Mouse (Mus musculus): ENCODE data around the gene Nrxn1. TPM values are rescaled to one million over a fixed set of nuclear protein-coding genes. Genes with fewer than 3 reads are reported as not detected.

The Nrxn1 gene
- total and polyA plus RNA-seq, 3 experiments: not detected

GRCm38 (mm10) chr17:91074780-91075179 lies 18.1 kb downstream of the Nrxn1 start:
- Histone ChIP-seq H3K36me3 (ENCODE audit: control insufficient read depth in 1 of 2, insufficient read depth in 2 of 2, low read length in 2 of 2) (no peaks in the 10 kb centered on the region; a peak in 1 of 4 replicates), H3K9ac (ENCODE audit: control insufficient read depth, low read depth, low read length, poor library complexity, severe bottlenecking) (no peak overlapping the region), H3K4me1 (ENCODE audit: control insufficient read depth in 1 of 2, insufficient read depth in 2 of 2, low read length in 2 of 2) (no peaks in the 10 kb centered on the region), H3K27ac (ENCODE audit: control insufficient read depth, low read depth, low read length) (no peak overlapping the region), H3K9me3 (replicated peaks; ENCODE audit: insufficient read depth, low read length) (no peaks in the 10 kb centered on the region), H3K79me2 (ENCODE audit: control insufficient read depth, insufficient read depth, low read length, poor library complexity) (no peaks in the 10 kb centered on the region), H3K4me3 (ENCODE audit: control insufficient read depth in 1 of 2, insufficient read depth in 1 of 2, low read depth in 2 of 2, low read length in 2 of 2) (no peak overlapping the region), H3K27me3 (ENCODE audit: control insufficient read depth in 1 of 2, insufficient read depth in 2 of 2, low read length in 2 of 2) (no peaks in the 10 kb centered on the region)
- DNase-seq (ENCODE audit: low read depth, low spot score): no peak
- no peak for TF ChIP-seq NELFE (IDR thresholded peaks at IDR 0.05; ENCODE audit: low read depth, low read length)

DNA sequence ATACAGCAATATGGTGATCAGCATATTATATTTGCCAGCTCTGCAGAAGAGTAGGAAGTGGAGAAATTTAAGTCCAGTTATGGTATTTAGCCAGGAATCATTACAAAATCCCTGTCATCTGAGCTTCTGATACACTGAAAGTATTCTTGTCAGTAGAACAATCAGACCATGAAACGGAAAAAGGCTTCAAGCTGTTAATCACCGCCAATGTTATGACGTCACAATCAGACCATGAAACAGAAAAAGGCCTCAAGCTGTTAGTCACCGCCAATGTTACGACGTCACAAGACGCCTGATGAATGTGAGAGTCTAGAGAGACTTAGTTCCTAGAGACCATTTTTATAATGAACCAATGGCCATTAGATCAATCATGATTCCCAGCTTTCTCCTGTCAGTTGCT lies 59.4 kb downstream of the Nrxn1 start:
- TF ChIP-seq EP300 (IDR thresholded peaks at IDR 0.05; ENCODE audit: low read depth in 1 of 2, low read length in 2 of 2) (no peak), KAT2A (conservative IDR thresholded peaks at IDR 0.05; ENCODE audit: low read depth, low read length) (no peak), POLR2AphosphoS2 (IDR thresholded peaks at IDR 0.05; ENCODE audit: low read length) (no peak), ZC3H11A (IDR thresholded peaks at IDR 0.05; ENCODE audit: low read depth, low read length) (no peak), UBTF (IDR thresholded peaks at IDR 0.05; ENCODE audit: borderline replicate concordance, insufficient read depth, low read depth, low read length) (no peak), SMC3 (IDR thresholded peaks at IDR 0.05; ENCODE audit: low read depth, low read length) (no peak), MAX (IDR thresholded peaks at IDR 0.05; ENCODE audit: low read length) (no peak), CTCF (IDR thresholded peaks at IDR 0.05 in 2 of 3, conservative IDR thresholded peaks at IDR 0.05 in 1 of 3; ENCODE audit: control insufficient read depth in 1 of 3, insufficient read depth in 1 of 3, low read depth in 2 of 3, low read length in 3 of 3, poor library complexity in 1 of 3, severe bottlenecking in 1 of 3) (no peak)

GRCm38 (mm10) chr17:91025061-91025623 lies 67.7 kb downstream of the Nrxn1 start:
- no peaks in the 10 kb centered on the region for H3K4me1 ChIP-seq (ENCODE audit: control insufficient read depth in 1 of 2, insufficient read depth in 2 of 2, low read length in 2 of 2)
- H3K27me3 ChIP-seq (ENCODE audit: control insufficient read depth in 1 of 2, insufficient read depth in 2 of 2, low read length in 2 of 2): no peaks in the 10 kb centered on the region
- no peaks in the 10 kb centered on the region for H3K79me2 ChIP-seq (ENCODE audit: control insufficient read depth, insufficient read depth, low read length, poor library complexity)
- no peaks in the 10 kb centered on the region for H3K36me3 ChIP-seq (ENCODE audit: control insufficient read depth in 1 of 2, insufficient read depth in 2 of 2, low read length in 2 of 2)
- TF ChIP-seq CTCF (IDR thresholded peaks at IDR 0.05 in 2 of 3, conservative IDR thresholded peaks at IDR 0.05 in 1 of 3; ENCODE audit: control insufficient read depth in 1 of 3, insufficient read depth in 1 of 3, low read depth in 2 of 3, low read length in 3 of 3, poor library complexity in 1 of 3, severe bottlenecking in 1 of 3) (no peak), USF1 (IDR thresholded peaks at IDR 0.05; ENCODE audit: low read depth, low read length) (no peak), POLR2A (IDR thresholded peaks at IDR 0.05; ENCODE audit: control insufficient read depth in 1 of 2, insufficient read depth in 1 of 2, low read depth in 1 of 2, low read length in 2 of 2, poor library complexity in 1 of 2) (no peak), SIN3A (IDR thresholded peaks at IDR 0.05; ENCODE audit: low read length) (no peak), TCF12 (IDR thresholded peaks at IDR 0.05; ENCODE audit: low read depth, low read length) (no peak), CHD1 (IDR thresholded peaks at IDR 0.05; ENCODE audit: low read depth, low read length) (no peak), BHLHE40 (IDR thresholded peaks at IDR 0.05; ENCODE audit: borderline replicate concordance, low read depth, low read length) (no peak), EP300 (IDR thresholded peaks at IDR 0.05; ENCODE audit: low read depth in 1 of 2, low read length in 2 of 2) (no peak)
- no peak overlapping the region for H3K4me3 ChIP-seq (ENCODE audit: control insufficient read depth in 1 of 2, insufficient read depth in 1 of 2, low read depth in 2 of 2, low read length in 2 of 2)
- no peak overlapping the region for H3K27ac ChIP-seq (ENCODE audit: control insufficient read depth, low read depth, low read length)
- H3K9ac ChIP-seq (ENCODE audit: control insufficient read depth, low read depth, low read length, poor library complexity, severe bottlenecking): no peak overlapping the region
- DNase-seq (ENCODE audit: low read depth, low spot score): no peak
- H3K9me3 ChIP-seq (replicated peaks; ENCODE audit: insufficient read depth, low read length): no peaks in the 10 kb centered on the region

More for the DNA sequence above, 59.4 kb downstream of the Nrxn1 start:
- no peaks in the 10 kb centered on the region for H3K79me2 ChIP-seq (ENCODE audit: control insufficient read depth, insufficient read depth, low read length, poor library complexity)
- H3K4me3 ChIP-seq (ENCODE audit: control insufficient read depth in 1 of 2, insufficient read depth in 1 of 2, low read depth in 2 of 2, low read length in 2 of 2): no peak overlapping the region
- H3K9me3 ChIP-seq (replicated peaks; ENCODE audit: insufficient read depth, low read length): no peaks in the 10 kb centered on the region
- H3K36me3 ChIP-seq (ENCODE audit: control insufficient read depth in 1 of 2, insufficient read depth in 2 of 2, low read length in 2 of 2): no peaks in the 10 kb centered on the region
- no peak overlapping the region for H3K27ac ChIP-seq (ENCODE audit: control insufficient read depth, low read depth, low read length)
- H3K9ac ChIP-seq (ENCODE audit: control insufficient read depth, low read depth, low read length, poor library complexity, severe bottlenecking): no peak overlapping the region
- no peaks in the 10 kb centered on the region for H3K4me1 ChIP-seq (ENCODE audit: control insufficient read depth in 1 of 2, insufficient read depth in 2 of 2, low read length in 2 of 2)
- no peak for DNase-seq (ENCODE audit: low read depth, low spot score)
- no peaks in the 10 kb centered on the region for H3K27me3 ChIP-seq (ENCODE audit: control insufficient read depth in 1 of 2, insufficient read depth in 2 of 2, low read length in 2 of 2)

All from MEL (cell line).